Mouse (Mus musculus) urinary bladder, postnatal 0 days (tissue): ENCODE results near the gene Gm6370. TPM values are rescaled to one million over a fixed set of nuclear protein-coding genes. Genes with fewer than 3 reads are reported as not detected.

ENCODE experiments used
- polyA plus RNA-seq: library from polyadenylated mRNA; unstranded; fragments of >200 nt; fragmentation: Nextera tagmentation; extraction: Ambion mirVana; gene quantifications from 2 replicates; pipeline ENCODE4 v1.2.1, GENCODE M21; 2015

Gene Gm6370
- polyA plus RNA-seq, result not detected in 2 replicates

GRCm38 (mm10) chr5:146491063-146491462 is at the start of gene Gm6370:
Gene Gm6370 (plus strand): TSS chr5:146491363.

GRCm38 (mm10) chr5:146481665-146482064 is 9.5 kb upstream of the Gm6370 start, which contains the start of gene Gm6408:
Gene Gm6408 (plus strand): TSS chr5:146481965.

GRCm38 (mm10) chr5:146502099-146502498 is 10.9 kb downstream of the Gm6370 start, which contains the start of gene 4930449I24Rik:
Gene 4930449I24Rik (plus strand): TSS chr5:146502399.

GRCm38 (mm10) chr5:146513823-146514222 is 22.7 kb downstream of the Gm6370 start, which contains the start of gene Gm3402:
Gene Gm3402 (plus strand): TSS chr5:146514123.

GRCm38 (mm10) chr5:146525501-146525900 is 34.3 kb downstream of the Gm6370 start, which contains the start of gene Gm3404:
Gene Gm3404 (plus strand): TSS chr5:146525801.

DNA sequence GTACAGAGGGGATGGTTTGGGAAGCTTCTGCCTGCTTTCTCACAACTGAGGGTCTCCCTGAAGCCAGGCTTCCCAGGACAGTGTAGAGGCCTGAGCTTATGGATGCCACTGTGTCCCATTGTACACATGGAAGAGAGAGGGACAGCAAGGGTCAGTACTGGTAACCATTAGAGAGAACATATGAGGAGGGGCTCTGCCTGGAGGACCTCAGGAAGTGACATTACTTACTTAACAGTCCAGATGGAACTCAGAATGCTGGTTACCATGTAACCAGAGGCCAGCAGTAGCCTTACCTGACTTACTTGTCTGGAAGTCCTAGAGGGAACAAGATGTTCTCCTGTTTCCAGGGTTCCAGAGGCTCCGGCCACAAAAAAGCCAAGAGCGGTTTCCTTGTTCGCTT is 46.2 kb downstream of the Gm6370 start, which contains the start of gene Gm3409:
Gm3409 (plus strand) TSS at position 301 of the 400 bp plus-strand sequence.

Other genes starting within 250 kb of the Gm6370 start
- gene Wasf3, start 106.4 kb upstream of the Gm6370 start, polyA plus RNA-seq, result 0.30 and 0.34 TPM in 2 replicates
- not detected in 2 replicates for gene Gm6408, start 9.4 kb upstream of the Gm6370 start, polyA plus RNA-seq
- gene 4930449I24Rik, start 11.0 kb downstream of the Gm6370 start, polyA plus RNA-seq, result not detected in 2 replicates
- gene Gm3402, start 22.8 kb downstream of the Gm6370 start, polyA plus RNA-seq, result not detected in 2 replicates
- gene Gm3404, start 34.4 kb downstream of the Gm6370 start, polyA plus RNA-seq, result not detected in 2 replicates
- gene Gm3409, start 46.3 kb downstream of the Gm6370 start, polyA plus RNA-seq, result not detected in 2 replicates
- gene Gm3415, start 64.8 kb downstream of the Gm6370 start, polyA plus RNA-seq, result not detected in 2 replicates
- gene Gpr12, start 93.9 kb downstream of the Gm6370 start, polyA plus RNA-seq, result not detected in 2 replicates